15 mouse cellular contexts compared by ENCODE assay signal in genomic region chr6:37643718-37644117, GRCm38 (mm10).
DNase-seq lines count a peak whose midpoint lies in the region; ATAC-seq and TF ChIP-seq lines count a peak whose summit lies in the region.
"Had no signal": no experiment of that assay in that cellular context is flagged by ENCODE, and none has a peak within 500 bp of the region (broad histone marks: within the 10 kb centered on the region; RNA-seq: fewer than 3 reads in every experiment).

No protein-coding gene starts in this region.

- WGBS in forebrain, embryonic 15.5 days, result 34% methylated on average over 2 of the region's 2 CpGs
- WGBS in hindbrain, postnatal 0 days, result 28% methylated on average over 2 of the region's 2 CpGs

- H3K27me3 ChIP-seq in forebrain, embryonic 15.5 days, result no peaks in the 10 kb centered on the region
- no peaks in the 10 kb centered on the region for H3K27me3 ChIP-seq in hindbrain, postnatal 0 days (ENCODE audit: insufficient read depth, low read length)
- H3K27me3 ChIP-seq: heart, embryonic 12.5 days had no signal

- no peaks in the 10 kb centered on the region for H3K36me3 ChIP-seq in forebrain, embryonic 15.5 days
- H3K36me3 ChIP-seq in hindbrain, postnatal 0 days (ENCODE audit: insufficient read depth, low read length), result no peaks in the 10 kb centered on the region
- H3K36me3 ChIP-seq: G1E; heart, embryonic 12.5 days had no signal

- H3K9ac ChIP-seq in forebrain, embryonic 15.5 days (replicated peaks), result no peak overlapping the region
- no peak overlapping the region for H3K9ac ChIP-seq in hindbrain, postnatal 0 days (replicated peaks; ENCODE audit: low read length)
- H3K9ac ChIP-seq: heart, embryonic 12.5 days; liver, embryonic 14.5 days had no signal

- TF ChIP-seq CTCF in hindbrain, postnatal 0 days (IDR thresholded peaks at IDR 0.05; ENCODE audit: low read depth), result no peak

- peak; percentile 2 for DNase-seq in brain, adult 2 months (ENCODE audit: low read depth, low spot score)
- peak; percentile 53 for DNase-seq in hindbrain, postnatal 0 days (ENCODE audit: low spot score)
- peak; percentile 19 for DNase-seq in neural tube, embryonic 10.5 days (ENCODE audit: extremely low spot score, low spot score)
- DNase-seq in left cerebral cortex, adult 11 months (ENCODE audit: low spot score), result no peak
- no peak for DNase-seq in left cerebral cortex, adult 18-20 months (ENCODE audit: low spot score in 2 of 2)
- DNase-seq: adrenal gland, postnatal 25 days; cerebellum, adult 11 months; gastrocnemius, postnatal 14 days; lung, postnatal 10 days; thymus, adult 2 months had no signal

- ATAC-seq in forebrain, embryonic 15.5 days (replicated peaks), result peak; percentile 58; the same call in 1 of the 2 replicates
- ATAC-seq in hindbrain, postnatal 0 days, result peak; percentile 61
- ATAC-seq in inflammation-experienced regulatory T-cells, adult 6 months, result no peak

- peak overlapping the region; percentile 67 for H3K27ac ChIP-seq in forebrain, embryonic 15.5 days (replicated peaks)
- H3K27ac ChIP-seq in hindbrain, postnatal 0 days, result peak overlapping the region; percentile 63
- H3K27ac ChIP-seq: liver, embryonic 14.5 days had no signal

- no peak overlapping the region for H3K4me2 ChIP-seq in forebrain, embryonic 15.5 days (replicated peaks)
- H3K4me2 ChIP-seq in hindbrain, postnatal 0 days (ENCODE audit: low read depth, low read length), result no peak overlapping the region
- H3K4me2 ChIP-seq: heart, embryonic 12.5 days had no signal

- no peaks in the 10 kb centered on the region for H3K9me3 ChIP-seq in forebrain, embryonic 15.5 days
- H3K9me3 ChIP-seq in hindbrain, postnatal 0 days (ENCODE audit: low read length), result no peaks in the 10 kb centered on the region
- H3K9me3 ChIP-seq: G1E; heart, embryonic 12.5 days had no signal

- no peak overlapping the region for H3K4me3 ChIP-seq in forebrain, embryonic 15.5 days
- H3K4me3 ChIP-seq in hindbrain, postnatal 0 days (ENCODE audit: low read length), result no peak overlapping the region
- H3K4me3 ChIP-seq: heart, embryonic 12.5 days had no signal

- peaks cover 19% of the 10 kb centered on the region for H3K4me1 ChIP-seq in forebrain, embryonic 15.5 days
- H3K4me1 ChIP-seq in hindbrain, postnatal 0 days (ENCODE audit: insufficient read depth, low read length), result no peaks in the 10 kb centered on the region

Comparison
In these comparisons a context has a peak if more than half of its experiments do, and no peak if none do; other contexts are left out.
1. DNase-seq: peak in brain, adult 2 months (single experiment), hindbrain, postnatal 0 days (single experiment) and neural tube, embryonic 10.5 days (single experiment); none in left cerebral cortex, adult 11 months (single experiment) and left cerebral cortex, adult 18-20 months (0 of 2).